Mouse (Mus musculus) CH12.LX (cell line): ENCODE measurements at regions not wholly inside any gene's neighbourhood (a gene's known extent, or its start where the extent isn't known, plus 50 kb on each side); places are given as distances from the start of the nearest gene placed in this dataset.

Experiments used
- CTCF ChIP-seq, 2 experiments: IDR thresholded peaks in 1 of 2; conservative IDR thresholded peaks in 1 of 2; 2 replicates each; pipeline ENCODE4 v1.5.1; 2011 to 2012; ENCODE audit warnings: low read depth in 2 of 2, low read length in 2 of 2, improper control_type of control experiment in 1 of 2, inconsistent platforms in 1 of 2, mild to moderate bottlenecking in 1 of 2, moderate library complexity in 1 of 2
- MAX ChIP-seq: IDR thresholded peaks from 2 replicates; pipeline ENCODE4 v1.6.1; 2011; ENCODE audit warnings: low read length, improper control_type of control experiment
- MAZ ChIP-seq: IDR thresholded peaks from 2 replicates; pipeline ENCODE4 v1.6.1; 2012; ENCODE audit warnings: low read depth, mild to moderate bottlenecking, inconsistent platforms, low read length, improper control_type of control experiment, moderate library complexity

- no peak for TF ChIP-seq MAX
- no peak for TF ChIP-seq CTCF (conservative IDR thresholded peaks at IDR 0.05 in 1 of 2, IDR thresholded peaks at IDR 0.05 in 1 of 2; ENCODE audit: low read depth in 2 of 2, low read length in 2 of 2)
- no peak for TF ChIP-seq MAZ
These were observed 235.4 kb downstream of the Hlx start for GRCm38 (mm10) chr1:184497007-184497406.
